Mouse (Mus musculus) hindbrain, embryonic 10.5 days (tissue): Measurements from ENCODE around the gene Hibadh. TPM values are rescaled to one million over a fixed set of nuclear protein-coding genes. Genes with fewer than 3 reads are reported as not detected.

Experiments
- DNase-seq: peaks from one replicate; pipeline ENCODE4 v3.0.0-alpha.2; 2017; ENCODE audit warnings: low spot score
- H3K27ac ChIP-seq: fragments of 300-500 bp; sonication (generic); 2 replicates; pipeline ENCODE4 v1.5.1; 2016; ENCODE audit warnings: mild to moderate bottlenecking, moderate library complexity
- H3K27me3 ChIP-seq: fragments of 300-500 bp; sonication (generic); 2 replicates; pipeline ENCODE4 v1.6.1; 2016; ENCODE audit warnings: mild to moderate bottlenecking; ENCODE audit not compliant: poor library complexity, insufficient read depth, severe bottlenecking
- H3K36me3 ChIP-seq: fragments of 300-500 bp; sonication (generic); 2 replicates; pipeline ENCODE4 v1.6.1; 2016; ENCODE audit warnings: mild to moderate bottlenecking, moderate library complexity
- H3K4me1 ChIP-seq: fragments of 300-500 bp; sonication (generic); replicated peaks from 2 replicates; pipeline ENCODE4 v1.6.1; 2016; ENCODE audit warnings: mild to moderate bottlenecking
- H3K4me3 ChIP-seq: fragments of 300-500 bp; sonication (generic); 2 replicates; pipeline ENCODE4 v1.5.1; 2016; ENCODE audit warnings: mild to moderate bottlenecking, moderate library complexity
- H3K9me3 ChIP-seq: fragments of 300-500 bp; sonication (generic); 2 replicates; pipeline ENCODE4 v1.6.1; 2016; ENCODE audit warnings: mild to moderate bottlenecking, moderate library complexity
- WGBS: fragments of 180-500 bp; shearing (Covaris S2); methylation state at CpG from one replicate; pipeline ENCODE4 v1.1.7; 2016; 5-methylcytosine and 5-hydroxymethylcytosine counted together
- polyA plus RNA-seq: library from polyadenylated mRNA; unstranded; fragments of >200 nt; fragmentation: Nextera tagmentation; extraction: Ambion mirVana; gene quantifications from 2 replicates; pipeline ENCODE4 v1.2.1, GENCODE M21; 2016

Gene Hibadh
- polyA plus RNA-seq, 1 experiment from 2014 or later, result 71.8 TPM

- H3K4me3 ChIP-seq, result no peak overlapping the region
- no peaks in the 10 kb centered on the region for H3K27me3 ChIP-seq
- H3K4me1 ChIP-seq, result no peaks in the 10 kb centered on the region
- DNase-seq, result no peak
- no peak overlapping the region for H3K27ac ChIP-seq
- no peaks in the 10 kb centered on the region for H3K9me3 ChIP-seq
- WGBS, result 78% methylated on average over 3 of the region's 3 CpGs
- H3K36me3 ChIP-seq, result no peaks in the 10 kb centered on the region
Observed at GRCm38 (mm10) chr6:52667641-52668040, 27.5 kb upstream of the Hibadh start.

GRCm38 (mm10) chr6:52663021-52663420, 22.8 kb upstream of the Hibadh start:
- Histone ChIP-seq H3K4me3 (no peak overlapping the region), H3K27me3 (no peaks in the 10 kb centered on the region), H3K36me3 (no peaks in the 10 kb centered on the region), H3K4me1 (no peaks in the 10 kb centered on the region), H3K9me3 (no peaks in the 10 kb centered on the region), H3K27ac (no peak overlapping the region)
- 51% methylated on average over 5 of the region's 5 CpGs for WGBS
- DNase-seq, result no peak

GRCm38 (mm10) chr6:52655266-52655665, 15.1 kb upstream of the Hibadh start:
- no peak for DNase-seq
- Histone ChIP-seq H3K27ac (no peak overlapping the region), H3K4me1 (no peaks in the 10 kb centered on the region), H3K4me3 (no peak overlapping the region), H3K9me3 (no peaks in the 10 kb centered on the region), H3K27me3 (no peaks in the 10 kb centered on the region), H3K36me3 (no peaks in the 10 kb centered on the region)
- 82% methylated on average over 4 of the region's 4 CpGs for whole genome bisulfite sequencing

GRCm38 (mm10) chr6:52648806-52649205, 8.6 kb upstream of the Hibadh start:
- no peak overlapping the region for H3K4me3 ChIP-seq
- no peaks in the 10 kb centered on the region for H3K27me3 ChIP-seq
- H3K36me3 ChIP-seq, result no peaks in the 10 kb centered on the region
- 85% methylated on average over 11 of the region's 11 CpGs for WGBS
- H3K4me1 ChIP-seq, result 0 out of 2 replicates have a peak, but pooled peaks cover 3% of the 10 kb centered on the region
- DNase-seq, result no peak
- no peak overlapping the region for H3K27ac ChIP-seq
- H3K9me3 ChIP-seq, result no peaks in the 10 kb centered on the region

GRCm38 (mm10) chr6:52648031-52648430, 7.8 kb upstream of the Hibadh start:
- DNase-seq, result no peak
- Histone ChIP-seq H3K4me1 (0 out of 2 replicates have a peak, but pooled peaks cover 3% of the 10 kb centered on the region), H3K27me3 (no peaks in the 10 kb centered on the region), H3K27ac (no peak overlapping the region), H3K9me3 (no peaks in the 10 kb centered on the region), H3K36me3 (no peaks in the 10 kb centered on the region), H3K4me3 (no peak overlapping the region)
- WGBS, result 93% methylated on average over 6 of the region's 6 CpGs

- Histone ChIP-seq H3K4me3 (no peak overlapping the region), H3K9me3 (no peaks in the 10 kb centered on the region), H3K4me1 (peaks cover 10% of the 10 kb centered on the region; the same call in 1 of the 2 replicates), H3K27me3 (no peaks in the 10 kb centered on the region), H3K27ac (no peak overlapping the region), H3K36me3 (no peaks in the 10 kb centered on the region)
- WGBS, result 38% methylated on average over 5 of the region's 5 CpGs
- no peak for DNase-seq
Observed at GRCm38 (mm10) chr6:52645926-52646325, 5.7 kb upstream of the Hibadh start.

- Histone ChIP-seq H3K36me3 (no peaks in the 10 kb centered on the region), H3K27me3 (no peaks in the 10 kb centered on the region), H3K4me1 (peaks cover 34% of the 10 kb centered on the region), H3K4me3 (no peak overlapping the region), H3K27ac (no peak overlapping the region), H3K9me3 (no peaks in the 10 kb centered on the region)
- DNase-seq, result no peak
- 59% methylated on average over 7 of the region's 7 CpGs for WGBS
Observed at GRCm38 (mm10) chr6:52642152-52642551, 2.0 kb upstream of the Hibadh start.

GRCm38 (mm10) chr6:52641076-52641475, 887 bp upstream of the Hibadh start:
- Histone ChIP-seq H3K27me3 (no peaks in the 10 kb centered on the region), H3K4me3 (no peak overlapping the region), H3K27ac (no peak overlapping the region), H3K9me3 (no peaks in the 10 kb centered on the region), H3K36me3 (no peaks in the 10 kb centered on the region), H3K4me1 (peaks cover 34% of the 10 kb centered on the region)
- 75% methylated on average over 3 of the region's 3 CpGs for WGBS
- DNase-seq, result no peak

GRCm38 (mm10) chr6:52639546-52640223, 504 bp downstream of the Hibadh start:
- 3% methylated on average over 28 of the region's 28 CpGs for WGBS
- peak overlapping the region; percentile 91 for H3K4me3 ChIP-seq
- H3K27ac ChIP-seq, result peak overlapping the region; percentile 96
- no peaks in the 10 kb centered on the region for H3K9me3 ChIP-seq
- no peak for DNase-seq
- H3K4me1 ChIP-seq, result peaks cover 30% of the 10 kb centered on the region
- H3K27me3 ChIP-seq, result no peaks in the 10 kb centered on the region
- no peaks in the 10 kb centered on the region for H3K36me3 ChIP-seq

- H3K36me3 ChIP-seq, result no peaks in the 10 kb centered on the region
- DNase-seq, result no peak
- 90% methylated on average over 1 of the region's 1 CpGs for WGBS
- H3K9me3 ChIP-seq, result no peaks in the 10 kb centered on the region
- H3K4me3 ChIP-seq, result peak overlapping the region; percentile 20; the same call in 1 of the 2 replicates
- H3K4me1 ChIP-seq, result peaks cover 30% of the 10 kb centered on the region
- H3K27me3 ChIP-seq, result no peaks in the 10 kb centered on the region
- no peak overlapping the region for H3K27ac ChIP-seq
Observed at GRCm38 (mm10) chr6:52638471-52639185, 1.6 kb downstream of the Hibadh start.

GRCm38 (mm10) chr6:52637337-52637736, 2.9 kb downstream of the Hibadh start:
- H3K4me3 ChIP-seq, result no peak overlapping the region
- 91% methylated on average over 4 of the region's 4 CpGs for WGBS
- no peaks in the 10 kb centered on the region for H3K27me3 ChIP-seq
- no peaks in the 10 kb centered on the region for H3K9me3 ChIP-seq
- no peaks in the 10 kb centered on the region for H3K36me3 ChIP-seq
- no peak overlapping the region for H3K27ac ChIP-seq
- peaks cover 27% of the 10 kb centered on the region for H3K4me1 ChIP-seq
- no peak for DNase-seq

- Histone ChIP-seq H3K9me3 (no peaks in the 10 kb centered on the region), H3K27me3 (no peaks in the 10 kb centered on the region), H3K4me1 (peaks cover 20% of the 10 kb centered on the region), H3K36me3 (no peaks in the 10 kb centered on the region), H3K27ac (no peak overlapping the region), H3K4me3 (no peak overlapping the region)
- no peak for DNase-seq
- 95% methylated on average over 2 of the region's 2 CpGs for WGBS
Observed at GRCm38 (mm10) chr6:52635395-52635794, 4.8 kb downstream of the Hibadh start.

- Histone ChIP-seq H3K4me3 (no peak overlapping the region), H3K9me3 (no peaks in the 10 kb centered on the region), H3K27me3 (no peaks in the 10 kb centered on the region), H3K36me3 (peaks cover 16% of the 10 kb centered on the region), H3K4me1 (no peaks in the 10 kb centered on the region), H3K27ac (no peak overlapping the region)
- WGBS, result 94% methylated on average over 4 of the region's 4 CpGs
- no peak for DNase-seq
Observed at GRCm38 (mm10) chr6:52630625-52631024, 9.6 kb downstream of the Hibadh start.
